Mouse (Mus musculus): ENCODE results near the gene D3Ertd254e.

D3Ertd254e gene

DNA sequence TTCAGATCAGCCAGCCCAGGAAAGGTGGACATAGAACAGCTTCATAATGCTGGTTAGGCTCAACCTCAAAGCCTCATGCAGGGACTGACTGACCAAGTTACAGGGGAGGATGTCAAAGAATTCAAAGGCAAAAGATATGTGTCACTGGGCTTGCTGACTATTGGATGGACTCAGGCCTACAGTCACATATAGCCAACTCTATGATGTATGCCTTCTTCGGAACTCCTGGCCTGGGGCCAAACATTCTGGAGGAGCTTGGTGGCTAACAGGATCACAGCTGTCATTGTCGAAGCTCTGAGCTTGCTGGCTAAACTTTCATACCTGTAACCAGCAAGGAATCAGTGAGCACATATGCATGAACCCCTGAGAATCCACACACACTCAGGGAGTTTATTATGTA lies 60.1 kb downstream of the D3Ertd254e start:
- in situ Hi-C loops (cut with MboI, MseI), result loop anchor here (5.0 kb wide), 2 partner anchors 226 to 286 kb away; no protein-coding TSS in a partner anchor

DNA sequence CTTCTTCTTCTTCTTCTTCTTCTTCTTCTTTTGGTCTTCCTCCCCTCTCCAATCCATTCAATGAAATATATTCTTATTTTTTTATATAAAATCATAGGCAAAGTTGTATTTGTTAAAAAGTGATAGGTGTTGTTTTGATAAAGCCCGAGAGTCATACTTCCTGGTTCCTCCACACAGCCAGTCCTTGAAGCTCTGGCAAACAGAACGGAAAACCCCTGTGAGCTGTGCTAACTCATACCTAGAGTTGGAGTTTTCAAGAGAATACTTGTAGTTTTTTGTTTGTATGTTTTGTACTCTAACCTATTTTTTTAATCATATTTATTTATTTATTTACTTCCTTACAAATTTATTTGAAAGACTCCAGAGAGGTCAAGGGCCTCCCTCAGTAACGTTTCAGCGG lies 61.9 kb downstream of the D3Ertd254e start:
- in situ Hi-C loops (cut with MboI, MseI), result loop anchor here (5.0 kb wide), 2 partner anchors 225 to 285 kb away; no protein-coding TSS in a partner anchor

All from T-helper 1 cell (primary cell).